Mouse (Mus musculus): ENCODE data around the gene Fras1.

GRCm38 (mm10) chr5:96712089-96712684 lies 338.4 kb downstream of the Fras1 start:
- TF ChIP-seq TAL1 (conservative IDR thresholded peaks at IDR 0.05; ENCODE audit: low read depth, low read length) (no peak), CTCF (IDR thresholded peaks at IDR 0.05; ENCODE audit: low read depth, low read length) (no peak), GATA2 (IDR thresholded peaks at IDR 0.05; ENCODE audit: borderline replicate concordance, low read depth, low read length) (no peak)

All from G1E (cell line).